Mouse (Mus musculus) frontal cortex, adult 2 months (tissue): ENCODE measurements around the gene Fsd1l. TPM values are rescaled to one million over a fixed set of nuclear protein-coding genes. Genes with fewer than 3 reads are reported as not detected.
"Not testable (repeated sequence)": the region's sequence is repeated elsewhere in the genome, so short reads cannot be mapped to it uniquely, and the experiment has no call there.

Source experiments
- DNase-seq, 2 experiments: peaks; one replicate each; pipeline ENCODE4 v3.0.0; 2022; ENCODE audit warnings: low spot score in 1 of 2; ENCODE audit errors: extremely low spot score in 1 of 2
- polyA plus RNA-seq: library from polyadenylated mRNA; depleted of rRNA; stranded (reverse); fragments of >200 nt; gene quantifications from 2 replicates; pipeline ENCODE4 v1.2.3, GENCODE M21; 2012

The Fsd1l gene
- polyA plus RNA-seq, 1 experiment: 12.9 TPM

DNA sequence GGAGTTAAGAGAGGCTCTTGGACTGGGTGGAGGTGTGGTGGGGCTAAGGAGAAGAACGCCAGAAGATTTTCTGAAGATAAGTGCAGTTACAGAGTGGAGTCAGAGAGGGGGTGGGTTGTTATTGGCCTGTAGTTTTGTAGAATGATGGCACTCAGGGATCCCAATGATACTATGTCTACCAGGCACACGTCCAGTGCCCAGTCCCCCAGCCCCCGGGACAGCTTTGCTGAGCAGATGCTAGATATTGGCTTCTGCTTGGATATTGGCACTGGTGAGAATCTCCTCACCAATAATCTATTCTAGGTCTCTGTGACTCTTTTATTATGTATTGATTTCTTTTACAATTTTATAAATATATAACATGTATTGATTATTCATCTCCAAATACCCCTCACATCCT, 6.0 kb upstream of the Fsd1l start:
- no peak for DNase-seq

DNA sequence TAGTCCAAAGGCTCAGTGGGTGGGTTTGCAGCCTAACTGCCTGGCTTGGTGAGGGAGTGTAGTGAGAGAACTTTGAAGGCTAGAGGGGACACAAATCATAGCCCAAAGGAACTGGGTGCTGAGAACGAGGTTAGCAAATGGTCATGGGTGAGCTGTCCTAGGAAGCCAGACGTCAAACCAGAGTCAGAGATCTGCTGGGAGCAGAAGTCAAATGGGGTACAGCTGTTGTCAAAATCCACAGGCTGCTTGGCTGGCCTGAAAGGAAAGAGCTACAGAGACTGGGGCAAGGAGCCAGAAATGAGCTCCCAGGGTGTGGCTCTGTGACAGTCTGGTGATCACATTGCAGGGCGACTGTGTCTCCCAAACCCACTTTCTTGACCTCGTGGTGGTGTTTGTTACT, 2.3 kb upstream of the Fsd1l start:
- DNase-seq: no peak

DNA sequence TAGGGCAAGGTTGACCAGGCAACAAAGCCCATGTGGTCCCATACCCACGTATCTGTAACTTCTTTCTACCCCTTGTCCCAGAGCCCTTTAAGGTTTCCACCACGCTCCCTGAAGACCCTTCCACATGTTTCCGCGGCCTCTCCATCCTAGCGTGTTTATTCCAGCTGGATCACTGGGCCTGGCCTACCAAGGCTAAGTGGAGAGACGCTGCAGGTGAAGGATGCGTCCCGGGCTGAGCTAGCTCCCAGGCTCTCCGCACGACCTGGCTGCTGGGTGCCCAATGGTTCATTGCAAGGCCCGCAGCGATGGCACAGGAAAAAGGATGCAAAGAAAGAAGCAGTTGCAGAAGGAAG, 332 bp upstream of the Fsd1l start:
- no peak for DNase-seq

DNA sequence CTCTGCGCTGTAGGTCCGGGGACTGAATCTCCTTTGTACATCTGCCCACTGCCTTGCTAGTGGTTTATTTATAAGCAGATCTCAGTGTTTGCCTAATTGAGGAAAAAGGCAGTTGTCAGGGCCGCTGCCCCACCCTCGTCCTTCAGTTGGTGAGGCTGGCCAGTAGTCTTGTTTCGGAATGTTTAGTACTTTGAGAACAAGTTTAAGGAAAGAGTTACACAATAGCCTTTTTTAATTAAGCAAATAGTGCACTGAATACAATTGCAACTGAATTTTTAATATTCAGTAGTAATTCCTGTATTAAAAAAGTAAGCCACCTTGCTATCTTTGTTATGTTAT, 709 bp downstream of the Fsd1l start:
- no peak for DNase-seq

DNA sequence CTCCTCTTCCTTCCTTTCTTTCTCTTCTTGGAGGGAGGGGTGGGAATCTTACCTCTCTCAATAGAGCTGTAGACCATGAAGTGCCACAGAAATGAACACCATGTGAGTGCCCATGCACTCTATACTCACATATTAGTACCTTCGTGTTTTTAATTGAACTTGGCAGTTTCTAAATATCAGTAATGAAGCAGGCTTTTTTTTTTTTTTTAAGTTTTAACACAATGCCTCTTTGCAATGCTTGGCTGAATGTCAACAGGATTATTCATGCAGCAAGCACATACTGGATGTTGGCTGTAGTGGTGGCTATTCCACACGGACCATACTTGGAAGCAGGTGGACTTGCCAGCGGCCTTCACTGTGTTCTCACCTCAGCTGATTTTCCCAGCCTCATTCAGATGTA, 4.1 kb downstream of the Fsd1l start:
- DNase-seq: no peak

DNA sequence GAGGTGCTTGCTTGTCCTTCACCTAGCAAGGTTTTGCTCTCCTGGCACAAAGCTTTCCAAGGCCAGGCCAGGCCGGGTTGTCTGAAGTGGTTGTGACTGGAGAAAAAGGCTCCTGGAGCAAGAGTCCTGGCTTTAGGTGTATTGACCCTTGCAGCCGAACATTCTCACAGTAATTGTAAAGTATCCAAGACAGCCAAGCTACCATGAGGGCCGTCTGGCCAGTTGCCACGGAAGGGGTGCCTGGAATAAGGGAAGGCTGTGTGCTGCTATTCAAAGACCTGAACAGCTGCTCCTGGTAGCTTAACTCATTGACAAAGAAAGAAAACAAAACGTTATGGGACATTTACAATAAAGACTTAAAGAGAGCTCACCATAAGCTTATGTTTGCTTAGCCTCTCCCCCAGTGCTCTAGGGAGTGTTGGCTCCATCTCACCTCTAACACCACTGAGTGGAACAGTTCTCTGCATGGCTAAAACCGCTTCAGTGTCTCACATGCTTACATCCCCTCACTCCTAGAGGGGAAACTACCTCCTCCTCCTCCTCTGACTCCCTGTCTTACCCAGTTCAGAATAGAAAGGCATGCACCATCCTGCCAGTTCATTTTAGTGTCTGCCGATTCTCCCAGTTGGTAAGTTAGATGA, 6.1 kb downstream of the Fsd1l start:
- no peak for DNase-seq

DNA sequence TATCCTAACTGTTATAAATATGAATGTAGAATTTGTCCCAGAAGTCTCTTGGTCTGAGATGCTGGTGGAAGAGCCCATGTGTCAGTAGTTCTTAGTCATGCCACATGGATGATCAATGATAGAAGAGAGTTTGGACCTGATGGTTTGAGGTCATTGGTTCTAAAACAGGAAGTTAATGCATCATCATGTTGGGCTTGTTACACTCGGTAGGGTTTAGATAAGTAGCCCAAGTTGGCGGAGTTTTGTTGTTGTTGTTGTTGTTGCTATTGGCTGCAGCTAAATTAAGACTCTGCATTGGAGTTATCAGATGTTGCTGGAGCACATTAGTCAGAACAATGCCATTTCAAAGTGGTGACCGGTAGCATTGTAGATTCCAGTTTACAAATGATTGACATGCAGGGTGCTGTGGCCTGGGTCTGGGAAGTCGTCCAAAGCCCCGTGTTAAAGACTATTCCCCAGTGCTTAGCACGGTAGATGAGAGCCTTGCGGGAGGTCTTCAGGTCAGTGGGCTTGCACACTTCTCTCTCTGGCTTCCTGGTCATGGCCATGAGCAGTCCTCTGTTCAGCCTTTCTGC, 7.4 kb downstream of the Fsd1l start:
- no peak for DNase-seq

DNA sequence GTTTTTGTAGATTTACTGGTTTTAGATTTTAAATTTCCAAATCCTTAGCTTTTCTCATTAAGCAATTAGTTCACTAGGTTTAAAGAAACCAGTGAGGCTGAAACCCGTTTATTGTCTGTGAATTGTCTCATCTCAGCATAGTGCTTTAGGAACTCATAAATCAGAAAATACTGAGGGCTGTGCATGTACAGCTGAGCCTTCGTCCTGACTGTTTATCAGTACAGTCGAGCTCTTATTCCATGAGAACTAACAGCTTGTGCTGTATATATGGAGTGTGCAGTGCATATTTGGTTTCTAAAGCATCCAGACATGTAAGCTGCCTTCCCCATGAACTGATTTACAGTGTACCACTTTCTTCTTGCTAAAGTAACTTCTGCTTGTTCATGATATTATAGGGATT, 26.8 kb downstream of the Fsd1l start:
- no peak for DNase-seq

DNA sequence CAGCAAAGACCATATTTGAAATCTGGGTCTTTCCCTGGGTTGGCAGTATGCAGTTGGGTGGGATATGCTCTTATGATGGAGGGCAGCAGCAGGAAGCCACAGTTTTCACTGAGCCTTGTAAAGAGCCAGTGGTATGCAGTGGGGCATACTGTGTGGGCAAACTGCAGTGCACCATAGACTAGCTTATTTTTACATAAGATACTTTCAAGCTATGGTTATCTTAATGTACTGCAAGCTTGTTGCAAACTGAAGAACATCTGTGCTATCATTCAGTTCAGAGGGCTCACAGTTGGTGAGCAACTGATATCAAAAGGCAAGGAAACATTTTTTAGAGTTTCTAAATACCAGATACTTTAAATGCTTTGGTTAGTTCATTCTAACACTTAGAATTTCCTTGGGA, 29.4 kb downstream of the Fsd1l start:
- no peak for DNase-seq

DNA sequence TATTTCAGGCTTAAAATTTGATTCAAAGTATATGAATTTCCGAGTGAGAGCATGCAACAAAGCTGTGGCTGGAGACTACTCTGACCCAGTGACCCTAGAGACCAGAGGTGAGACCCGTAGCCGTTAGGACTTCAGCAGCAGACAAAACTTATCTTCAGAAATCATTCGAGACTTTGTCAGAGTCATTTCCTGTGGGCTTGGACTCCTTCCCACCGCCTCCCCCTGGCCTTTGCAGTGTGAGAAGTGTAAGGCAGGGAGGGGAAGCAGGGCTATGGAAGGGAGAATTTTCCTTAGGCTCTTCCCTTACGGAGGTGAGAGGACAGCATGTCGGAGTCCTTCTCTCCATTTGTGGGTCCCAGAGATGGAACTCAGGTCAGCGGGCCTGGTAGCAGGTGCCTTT, 50.8 kb downstream of the Fsd1l start:
- no peak for DNase-seq

DNA sequence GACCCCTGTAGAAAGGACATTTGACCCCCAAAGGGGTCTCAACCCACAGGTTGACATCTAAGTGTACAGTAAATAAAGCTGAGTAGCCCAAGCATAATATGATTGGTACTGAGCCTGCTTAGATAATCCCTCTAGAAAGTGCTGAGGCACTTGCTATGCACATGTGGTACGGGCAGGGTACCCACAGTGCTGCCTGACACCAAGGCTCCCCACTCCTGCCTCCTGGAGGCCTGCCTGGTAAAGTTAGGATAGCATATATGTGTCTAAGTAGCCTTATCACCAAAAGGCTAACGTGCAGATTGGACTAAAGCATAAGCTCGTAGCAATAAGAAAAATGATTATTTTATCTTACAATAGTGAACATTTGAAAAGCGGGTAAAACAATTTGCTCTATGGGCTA, 57.7 kb downstream of the Fsd1l start:
- DNase-seq: no peak

DNA sequence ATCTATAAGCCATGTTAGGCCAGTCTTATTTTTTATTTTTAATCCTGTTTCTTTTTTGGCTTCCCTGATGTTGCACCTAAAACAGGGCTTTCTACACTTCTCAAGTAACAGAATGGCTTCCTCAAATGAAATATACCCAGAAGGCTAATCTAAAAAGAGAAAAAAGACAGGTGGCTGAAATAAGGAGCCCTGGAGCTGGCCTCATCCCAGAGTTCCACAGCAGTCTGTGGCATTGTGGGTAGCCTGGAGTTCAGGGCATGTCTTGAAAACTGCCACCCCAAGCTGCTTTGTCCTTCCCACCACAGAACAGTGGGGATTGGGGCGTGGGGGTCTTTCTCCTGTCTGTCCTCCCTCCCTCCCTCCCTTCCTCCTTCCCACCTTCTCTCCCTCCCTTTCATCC, 60.1 kb downstream of the Fsd1l start:
- DNase-seq: peak in 1 of 2 experiments; percentile 25

DNA sequence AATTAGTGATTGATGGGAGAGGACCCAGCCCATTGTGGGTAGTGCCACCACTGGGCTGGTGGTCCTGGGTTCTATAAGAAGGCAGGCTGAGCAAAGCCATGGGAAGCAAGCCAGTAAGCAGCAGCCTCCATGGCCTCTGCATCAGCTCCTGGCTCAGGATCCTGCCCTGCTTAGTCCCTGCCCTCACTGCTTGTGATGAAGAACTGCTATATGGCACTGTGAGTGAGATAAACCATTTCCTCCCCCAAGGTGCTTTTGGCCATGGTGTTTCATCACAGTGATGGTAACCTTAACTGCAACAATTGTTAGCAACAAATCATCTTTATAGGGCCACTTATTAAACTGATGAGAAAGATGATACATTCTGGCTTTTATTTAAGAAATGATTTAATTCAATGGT, 77.9 kb downstream of the Fsd1l start:
- not testable (repeated sequence) for DNase-seq

DNA sequence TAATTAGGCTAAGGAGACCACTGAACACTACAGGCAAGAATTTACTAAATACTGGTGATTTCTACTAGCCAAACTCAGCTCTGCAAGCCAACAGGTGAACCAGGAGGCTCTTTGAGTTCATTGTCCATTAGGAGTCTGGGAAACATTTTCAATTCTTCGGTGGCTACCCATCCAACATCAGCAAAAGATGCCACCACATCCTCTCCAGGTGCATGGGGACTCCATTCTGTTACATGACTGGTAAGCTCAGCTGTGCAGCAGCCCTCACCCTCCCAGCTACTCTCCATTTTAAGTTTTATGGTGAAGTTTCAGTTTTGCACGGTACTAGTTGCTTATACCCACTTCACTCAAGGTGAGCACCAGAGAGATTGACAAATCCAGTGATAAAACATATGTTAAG, 78.8 kb downstream of the Fsd1l start:
- DNase-seq: no peak

DNA sequence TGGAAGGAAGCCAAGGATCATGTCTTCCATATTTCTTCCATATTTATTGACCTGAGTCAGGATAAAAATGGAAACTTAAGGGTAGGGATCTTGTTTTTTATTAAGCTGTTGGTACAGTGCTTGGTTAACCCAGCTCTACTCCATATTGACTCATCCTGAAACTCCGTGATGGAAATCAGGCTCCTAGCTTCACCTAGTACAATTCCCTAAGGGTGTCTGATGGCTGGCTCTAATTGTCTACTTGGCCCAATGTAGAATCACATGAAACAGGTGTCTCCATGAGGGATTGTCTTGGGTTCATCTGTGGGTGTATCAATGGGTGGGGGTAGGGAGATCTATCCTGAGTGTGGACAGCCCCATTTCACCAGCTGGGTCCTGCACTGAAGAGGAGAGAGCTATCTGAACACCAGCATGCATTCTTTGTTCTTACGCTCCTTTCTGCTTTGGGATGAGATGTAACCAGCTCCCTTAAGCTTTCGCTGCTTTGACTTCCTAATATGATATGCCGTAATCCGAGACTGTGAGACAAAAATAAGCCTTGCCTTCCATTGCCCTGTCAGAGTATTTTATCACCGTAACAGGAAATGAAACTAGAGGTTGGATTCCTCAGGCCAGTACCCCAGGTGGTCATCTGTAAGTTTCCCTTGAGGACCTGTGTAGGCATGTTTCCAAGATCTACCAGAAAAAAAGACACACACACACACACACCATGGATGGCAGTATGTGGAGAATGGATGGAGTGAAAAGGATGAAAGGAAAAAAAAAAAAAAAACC, 79.5 kb downstream of the Fsd1l start:
- DNase-seq: no peak

DNA sequence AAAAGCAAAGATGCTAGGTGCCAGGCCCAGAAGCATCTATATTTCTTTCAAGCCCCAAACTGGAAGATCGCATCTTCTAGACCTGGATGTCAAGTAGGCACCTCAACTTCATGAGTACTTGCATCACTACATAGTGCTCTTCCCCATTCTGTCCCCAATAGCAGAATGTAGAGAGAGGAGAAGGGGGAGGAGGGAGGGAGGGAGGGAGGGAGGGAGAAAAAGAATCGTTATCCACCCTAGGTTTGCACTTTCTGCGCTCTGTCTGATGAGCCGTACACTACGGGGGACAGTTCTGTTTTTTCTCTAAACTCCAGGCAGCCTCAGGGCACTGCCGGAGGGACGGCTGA, 82.4 kb downstream of the Fsd1l start, which contains the start of gene Fktn:
Gene Fktn (plus strand): TSS at position 295 of the 347 bp plus-strand sequence.
- no peak for DNase-seq

DNA sequence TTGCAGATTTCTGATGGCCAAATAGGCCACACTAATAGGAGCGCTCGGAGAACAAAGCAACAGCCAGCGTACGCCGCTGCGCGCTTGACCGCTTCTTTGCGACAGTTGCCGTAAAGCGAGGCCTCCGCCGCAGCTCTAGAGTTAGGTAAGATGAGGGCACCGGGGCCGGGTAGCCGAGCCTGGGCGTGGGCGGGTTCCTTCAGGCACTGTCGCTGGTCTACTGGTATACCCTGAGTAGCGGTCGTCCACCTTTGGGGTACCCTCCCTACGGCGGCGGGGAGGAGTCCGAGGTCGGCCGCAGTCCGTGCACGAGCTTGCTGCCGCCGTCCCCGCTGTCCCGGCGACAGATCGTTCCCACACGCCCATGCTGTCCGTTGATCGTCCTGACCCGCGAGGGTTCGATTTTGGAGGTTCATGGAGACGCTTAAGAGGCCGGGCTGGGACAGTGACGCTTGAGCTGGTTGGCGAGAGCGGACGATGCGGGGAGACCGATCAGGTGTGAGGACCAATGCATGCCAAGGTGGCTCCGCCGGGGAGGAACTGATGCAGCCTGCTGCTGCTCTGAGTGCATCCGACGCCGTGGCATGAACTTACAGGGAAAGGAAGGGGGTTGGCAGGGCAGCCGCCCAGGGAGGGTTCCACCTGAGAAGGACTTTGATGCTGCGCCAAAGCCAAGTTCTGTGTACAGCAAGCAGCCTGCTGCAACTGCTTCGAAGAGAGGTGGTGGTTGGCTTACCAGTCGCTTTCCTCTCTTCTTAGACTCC, 83.0 kb downstream of the Fsd1l start:
- peak; percentile 82 to 94 for DNase-seq

DNA sequence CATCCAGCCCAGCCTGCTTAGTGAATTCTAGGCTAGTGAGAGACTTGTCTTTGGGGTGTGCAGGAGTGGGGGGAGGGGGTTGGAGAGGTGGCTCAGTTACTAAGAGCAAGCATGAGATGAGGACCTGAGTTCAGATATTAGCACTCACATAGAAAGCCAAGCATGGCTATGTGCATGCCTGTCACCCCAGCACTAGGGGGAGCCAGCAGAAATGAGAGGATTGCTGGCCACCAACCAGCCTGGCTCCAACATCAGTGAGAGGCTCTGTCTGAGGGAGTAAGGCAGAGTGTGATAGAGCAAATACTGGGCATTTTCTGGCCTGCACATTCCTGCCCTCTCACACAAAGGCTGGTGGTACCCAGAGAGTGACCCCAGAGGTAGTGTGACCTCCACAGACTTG, 84.7 kb downstream of the Fsd1l start:
- DNase-seq: no peak

DNA sequence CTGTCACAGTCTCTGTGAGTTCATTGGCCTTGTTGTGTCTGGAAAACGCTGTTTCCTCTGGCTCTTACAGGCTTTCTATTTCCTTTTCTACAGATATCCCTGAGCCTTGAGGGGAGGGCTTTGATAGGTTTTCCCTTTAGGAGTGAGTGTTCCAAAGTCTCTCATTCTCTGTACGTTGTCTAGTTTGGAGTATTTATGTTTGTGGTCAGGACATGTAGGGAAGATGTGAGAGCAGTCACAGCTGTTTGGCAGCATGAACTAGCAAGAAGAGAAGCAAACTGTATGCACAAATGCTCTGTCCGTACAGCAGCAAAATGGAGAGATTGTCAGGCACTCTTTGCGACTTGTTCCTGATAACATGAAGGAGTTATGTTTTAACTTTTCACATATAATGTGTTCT, 86.3 kb downstream of the Fsd1l start:
- DNase-seq: no peak

DNA sequence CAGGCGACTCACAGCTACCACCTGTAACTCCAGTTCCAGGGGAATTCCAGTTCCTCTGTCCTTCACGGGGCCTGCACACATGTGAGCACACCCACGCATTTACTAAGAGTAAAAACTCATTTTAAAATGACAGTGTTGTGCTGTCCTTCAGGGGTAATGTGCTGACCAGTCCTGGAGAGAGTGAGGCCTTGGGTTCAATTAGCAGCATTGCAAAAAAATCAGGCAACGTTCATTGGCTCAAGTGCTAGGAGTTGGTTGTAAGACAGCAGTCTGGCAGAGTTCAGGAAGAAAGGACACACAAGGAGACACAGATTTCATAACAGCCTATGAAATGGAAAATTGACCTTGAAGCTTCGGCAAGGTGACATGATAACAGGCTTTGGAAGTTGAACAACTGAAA, 87.0 kb downstream of the Fsd1l start:
- DNase-seq: no peak

DNA sequence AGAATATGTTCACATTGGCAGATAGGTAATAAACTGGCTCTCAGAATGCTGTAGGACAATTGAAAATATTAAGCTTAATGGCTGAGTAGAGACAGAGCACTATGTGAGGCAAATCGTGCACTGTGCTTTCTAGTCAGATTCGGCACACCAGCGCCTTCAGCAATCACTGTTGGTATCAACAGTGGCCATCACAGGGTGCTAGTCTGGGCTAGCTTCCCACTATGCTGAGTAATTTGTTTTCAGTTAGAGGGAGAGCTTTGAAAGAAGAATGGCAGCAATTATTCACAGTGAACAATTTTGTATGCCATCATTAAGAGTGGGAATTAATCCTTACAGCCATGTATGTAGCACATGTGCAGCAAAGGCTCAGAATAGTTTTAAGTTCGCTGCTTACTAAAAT, 91.2 kb downstream of the Fsd1l start:
- DNase-seq: peak in 1 of 2 experiments; percentile 34

DNA sequence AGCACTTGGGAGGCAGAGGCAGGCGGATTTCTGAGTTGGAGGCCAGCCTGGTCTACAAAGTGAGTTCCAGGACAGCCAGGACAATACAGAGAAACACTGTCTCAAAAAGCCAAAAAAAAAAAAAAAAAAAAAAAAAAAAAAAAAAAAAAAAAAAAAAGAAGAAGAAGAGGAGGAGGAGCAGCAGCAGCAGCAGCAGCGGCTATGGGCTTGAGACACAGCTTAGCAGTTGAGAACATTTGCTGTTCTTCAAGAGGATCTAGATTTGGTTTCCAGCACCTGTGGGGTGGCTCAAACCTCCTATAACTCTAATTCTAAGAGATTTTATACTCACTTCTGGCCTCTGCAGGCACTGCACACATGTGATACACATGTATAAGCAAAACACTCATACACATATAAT, 94.8 kb downstream of the Fsd1l start:
- DNase-seq: not testable (repeated sequence)
